Mouse (Mus musculus) brain, embryonic 14.5 days (tissue): ENCODE data around the gene Zpbp. TPM values are rescaled to one million over a fixed set of nuclear protein-coding genes. Genes with fewer than 3 reads are reported as not detected.

Source experiments
- DNase-seq: peaks from one replicate; pipeline ENCODE4 v3.0.0-alpha.2; 2011; ENCODE audit warnings: low read depth
- CTCF ChIP-seq: fragments of 200-500 bp; IDR thresholded peaks from 2 replicates; pipeline ENCODE4 v1.5.1; 2012; ENCODE audit warnings: inconsistent platforms, mild to moderate bottlenecking, moderate library complexity, borderline replicate concordance; ENCODE audit not compliant: insufficient read depth, insufficient read length; ENCODE audit errors: extremely low read depth
- POLR2A ChIP-seq: fragments of 200-500 bp; IDR thresholded peaks from 2 replicates; pipeline ENCODE4 v1.6.1; 2012; ENCODE audit warnings: mild to moderate bottlenecking, inconsistent platforms, borderline replicate concordance; ENCODE audit not compliant: poor library complexity, insufficient read depth, insufficient read length, severe bottlenecking; ENCODE audit errors: extremely low read depth
- polyA plus RNA-seq: library from polyadenylated mRNA; depleted of rRNA; stranded (reverse); fragments of >200 nt; gene quantifications from 2 replicates; pipeline ENCODE4 v1.2.3, GENCODE M21; 2012; rRNA removed

The Zpbp gene
- 0.32 and 0.36 TPM in 2 replicates for polyA plus RNA-seq

- DNase-seq: peak; percentile 95
- TF ChIP-seq POLR2A (no peak), CTCF (peak; percentile 83)
These were observed at the start of gene Zpbp, which contains the start of gene Spata48 for GRCm38 (mm10) chr11:11461635-11462560. Zpbp (minus strand) TSS chr11:11462408. Spata48 (plus strand) TSS chr11:11462094.

DNA sequence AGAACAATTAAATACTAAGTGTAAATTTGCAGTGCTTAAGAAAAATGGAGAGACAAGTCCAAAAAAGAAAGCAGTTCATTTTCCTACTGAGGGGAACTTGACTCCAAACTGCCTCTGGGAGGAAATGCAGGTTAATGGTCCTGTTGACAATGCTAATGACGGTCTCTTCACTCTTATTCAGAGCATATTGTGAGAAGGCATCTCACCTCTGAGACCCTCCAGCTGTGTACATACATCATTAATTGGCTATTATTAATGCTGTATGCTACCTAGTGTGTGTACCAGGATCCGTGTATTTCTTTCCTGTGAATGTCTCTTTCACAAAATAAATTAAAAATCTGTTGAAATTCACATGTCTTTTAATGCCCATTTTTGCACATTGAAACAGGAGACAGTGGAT is 47.2 kb upstream of the Zpbp start:
- TF ChIP-seq CTCF: no peak
- TF ChIP-seq POLR2A: no peak
- DNase-seq: no peak

DNA sequence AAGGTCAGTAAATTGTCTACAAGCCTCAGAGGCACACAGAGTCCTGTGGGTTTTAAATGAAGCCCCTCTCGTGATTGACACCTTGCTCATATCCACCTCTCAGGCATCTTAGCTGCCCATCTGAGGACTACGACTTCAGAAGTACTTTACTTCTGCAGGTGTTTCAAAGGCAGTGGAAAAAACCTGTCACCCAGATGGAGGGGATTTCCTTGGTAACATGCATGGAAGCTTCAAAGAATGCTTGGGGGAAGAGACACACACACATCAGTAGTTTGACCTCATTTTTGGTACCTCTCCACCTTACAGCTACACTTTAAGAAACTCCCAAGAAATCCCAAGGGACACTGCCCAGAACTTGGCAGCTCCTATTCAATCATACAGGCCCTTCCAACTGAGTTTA is 44.0 kb upstream of the Zpbp start:
- TF ChIP-seq CTCF (no peak), POLR2A (no peak)
- no peak for DNase-seq

GRCm38 (mm10) chr11:11499944-11500343 is 37.7 kb upstream of the Zpbp start:
- DNase-seq: peak; percentile 34

DNA sequence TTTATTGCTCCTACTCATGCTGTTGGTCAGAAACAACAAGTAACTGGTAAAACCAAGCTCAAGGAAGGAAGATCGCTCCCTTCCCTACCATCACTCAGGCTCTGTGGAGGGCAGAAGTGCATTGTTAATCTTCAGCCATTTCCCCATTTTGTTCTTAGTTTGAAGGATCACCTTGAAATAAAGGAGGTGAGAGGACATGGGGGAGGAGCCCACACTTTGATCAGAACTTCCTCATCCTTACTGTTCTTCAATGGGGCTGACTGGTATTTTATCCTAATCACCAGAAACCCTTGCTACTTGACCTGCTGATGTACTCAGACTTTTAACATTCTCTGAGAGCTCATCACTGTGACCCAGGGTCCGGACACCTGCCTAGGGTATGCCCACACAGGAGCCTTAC is 33.5 kb upstream of the Zpbp start:
- no peak for TF ChIP-seq POLR2A
- no peak for TF ChIP-seq CTCF
- no peak for DNase-seq

More at GRCm38 (mm10) chr11:11499944-11500343, 37.7 kb upstream of the Zpbp start:
- TF ChIP-seq CTCF: peak; percentile 57; the same call in 1 of the 2 replicates
- TF ChIP-seq POLR2A: no peak

- no peak for DNase-seq
- no peak for TF ChIP-seq POLR2A
- TF ChIP-seq CTCF: no peak
These were observed 29.8 kb upstream of the Zpbp start for GRCm38 (mm10) chr11:11492044-11492443.

GRCm38 (mm10) chr11:11484378-11484777 is 22.2 kb upstream of the Zpbp start:
- DNase-seq: no peak
- TF ChIP-seq CTCF (no peak), POLR2A (no peak)

DNA sequence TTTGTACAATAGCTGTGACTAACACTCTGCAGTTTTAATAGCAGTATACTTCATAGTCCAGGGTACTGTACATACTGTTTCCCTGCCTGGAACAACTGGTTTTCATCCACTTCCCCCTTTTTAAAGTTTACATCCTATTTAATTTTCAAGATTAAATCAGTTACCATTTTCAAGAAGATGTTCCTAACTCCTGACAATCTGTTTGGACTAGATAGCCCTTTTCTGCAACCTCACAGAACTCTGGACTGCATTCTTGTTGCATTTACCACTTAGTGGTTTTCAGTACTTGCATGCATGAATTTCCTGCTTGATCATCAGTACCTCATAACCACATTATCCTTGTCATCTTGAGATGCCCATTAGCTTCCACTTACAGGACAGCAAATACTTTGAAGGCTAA is 6.7 kb upstream of the Zpbp start:
- TF ChIP-seq CTCF: no peak
- no peak for TF ChIP-seq POLR2A
- no peak for DNase-seq

DNA sequence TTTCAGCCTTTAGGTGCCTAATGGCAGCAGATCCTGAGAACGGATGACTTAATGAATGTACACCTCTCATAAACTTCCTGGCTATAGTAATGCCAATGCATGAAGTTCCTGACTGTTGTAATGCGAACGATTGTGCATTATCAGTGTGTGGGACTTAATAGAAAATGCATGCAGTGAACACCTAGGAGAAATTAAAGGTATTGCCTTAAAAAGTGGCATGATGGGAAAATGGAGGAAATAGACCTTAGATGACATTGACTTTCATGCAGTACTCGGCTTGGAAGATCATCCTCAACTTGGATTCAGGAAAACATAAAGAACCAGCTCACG is 318 bp upstream of the Zpbp start:
- DNase-seq: no peak
- no peak for TF ChIP-seq CTCF
- no peak for TF ChIP-seq POLR2A

- TF ChIP-seq POLR2A (no peak), CTCF (peak; percentile 27; the same call in 1 of the 2 replicates)
- DNase-seq: peak; percentile 35
These were observed 7.2 kb downstream of the Zpbp start for GRCm38 (mm10) chr11:11455037-11455436.

GRCm38 (mm10) chr11:11417356-11417755 is 44.9 kb downstream of the Zpbp start:
- TF ChIP-seq CTCF (no peak), POLR2A (no peak)
- DNase-seq: no peak

DNA sequence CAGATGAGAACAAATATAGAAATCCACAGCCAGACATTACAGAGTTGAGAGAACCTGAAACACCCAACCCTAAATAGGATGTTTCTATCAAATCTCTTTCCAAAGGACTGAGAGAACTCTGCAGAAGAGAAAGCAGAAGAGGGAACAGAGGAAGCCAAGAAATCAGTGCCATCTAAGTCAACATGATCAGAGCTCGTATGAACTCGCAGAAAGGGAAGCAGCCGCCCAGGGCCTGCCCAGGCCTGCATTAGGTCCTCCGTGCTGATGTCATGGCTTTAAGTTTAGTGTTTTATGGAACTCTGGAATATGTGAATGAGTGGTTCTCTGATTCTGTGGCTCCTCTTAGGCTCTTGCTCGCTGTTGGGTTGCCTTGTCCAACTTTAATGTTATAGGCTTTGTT is 48.0 kb downstream of the Zpbp start:
- DNase-seq: no peak
- TF ChIP-seq CTCF: no peak
